Mouse (Mus musculus) splenic B cell, adult 2 months (primary cell): ENCODE measurements around the gene Ttll8.

ENCODE experiments used
- DNase-seq: peaks from one replicate; pipeline ENCODE4 v3.0.0-alpha.2; 2011; ENCODE audit warnings: low read depth, low spot score
- H3K27me3 ChIP-seq: 2 replicates; pipeline ENCODE4 v1.6.1; 2012; ENCODE audit warnings: mild to moderate bottlenecking, low read length, moderate library complexity, mixed read lengths; ENCODE audit not compliant: control insufficient read depth, poor library complexity, insufficient read depth, severe bottlenecking
- H3K36me3 ChIP-seq: 2 replicates; pipeline ENCODE4 v1.6.1; 2012; ENCODE audit warnings: mild to moderate bottlenecking, low read length, moderate library complexity, mixed read lengths; ENCODE audit not compliant: control insufficient read depth, poor library complexity, insufficient read depth, severe bottlenecking

Gene Ttll8

DNA sequence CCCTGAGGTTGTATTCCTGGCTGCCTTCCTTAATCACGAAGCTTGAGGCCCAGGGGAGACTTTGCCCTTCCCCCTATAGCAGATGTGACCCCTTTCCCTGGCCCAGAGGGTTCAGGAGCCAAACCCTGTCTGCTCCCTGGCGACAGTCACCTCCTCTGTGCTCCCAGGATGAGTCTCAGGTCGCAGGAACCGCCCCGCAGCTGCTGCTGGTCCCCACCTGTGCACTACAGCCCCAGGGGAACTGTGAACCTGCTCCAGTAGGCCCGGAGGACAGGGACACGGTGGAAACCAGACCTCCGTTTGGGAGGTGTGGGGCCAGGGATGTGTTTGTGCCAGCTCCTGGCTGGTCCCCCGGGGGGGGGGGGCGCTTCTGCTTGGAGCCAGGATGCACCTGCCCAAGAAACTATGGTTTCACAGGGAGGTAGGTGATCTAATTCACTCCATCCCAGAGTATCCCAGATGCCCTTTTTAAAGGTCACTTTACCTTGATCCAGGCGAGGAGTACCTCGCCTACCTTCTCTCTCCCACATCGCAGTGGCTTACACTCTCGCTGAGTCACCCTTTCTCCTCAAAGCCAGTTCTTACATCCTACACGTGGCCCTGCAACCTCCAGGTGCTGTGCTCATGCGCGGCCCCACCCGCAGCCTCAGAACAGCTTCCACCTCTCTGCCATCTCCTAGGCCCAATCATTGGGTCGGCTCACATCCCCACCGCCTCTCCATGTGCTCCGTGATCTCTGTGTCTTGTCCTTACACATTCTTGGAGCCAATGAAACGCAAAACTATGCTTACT is 72.8 kb downstream of the Ttll8 start:
- no peaks in the 10 kb centered on the region for H3K36me3 ChIP-seq
- DNase-seq = no peak
- no peaks in the 10 kb centered on the region for H3K27me3 ChIP-seq

DNA sequence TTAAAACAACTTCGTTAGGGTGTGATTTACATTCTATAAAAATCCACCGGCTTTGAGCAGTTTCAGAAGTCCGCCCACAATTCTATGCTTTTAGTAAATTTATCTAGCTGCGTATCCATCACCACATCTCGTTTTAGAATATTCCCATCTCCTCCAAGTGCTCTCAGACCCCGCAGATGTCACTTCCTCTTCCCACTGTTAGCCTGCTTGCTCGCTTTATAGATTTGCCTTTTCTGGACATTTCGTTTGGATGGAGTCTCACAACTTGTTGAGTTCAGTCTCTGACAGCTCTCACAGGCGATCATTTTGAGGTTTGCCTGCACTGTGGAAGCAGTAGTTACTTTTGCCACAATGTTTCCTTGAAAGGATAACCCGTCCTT is 77.2 kb downstream of the Ttll8 start:
- H3K36me3 ChIP-seq = no peaks in the 10 kb centered on the region
- H3K27me3 ChIP-seq = no peaks in the 10 kb centered on the region
- no peak for DNase-seq

DNA sequence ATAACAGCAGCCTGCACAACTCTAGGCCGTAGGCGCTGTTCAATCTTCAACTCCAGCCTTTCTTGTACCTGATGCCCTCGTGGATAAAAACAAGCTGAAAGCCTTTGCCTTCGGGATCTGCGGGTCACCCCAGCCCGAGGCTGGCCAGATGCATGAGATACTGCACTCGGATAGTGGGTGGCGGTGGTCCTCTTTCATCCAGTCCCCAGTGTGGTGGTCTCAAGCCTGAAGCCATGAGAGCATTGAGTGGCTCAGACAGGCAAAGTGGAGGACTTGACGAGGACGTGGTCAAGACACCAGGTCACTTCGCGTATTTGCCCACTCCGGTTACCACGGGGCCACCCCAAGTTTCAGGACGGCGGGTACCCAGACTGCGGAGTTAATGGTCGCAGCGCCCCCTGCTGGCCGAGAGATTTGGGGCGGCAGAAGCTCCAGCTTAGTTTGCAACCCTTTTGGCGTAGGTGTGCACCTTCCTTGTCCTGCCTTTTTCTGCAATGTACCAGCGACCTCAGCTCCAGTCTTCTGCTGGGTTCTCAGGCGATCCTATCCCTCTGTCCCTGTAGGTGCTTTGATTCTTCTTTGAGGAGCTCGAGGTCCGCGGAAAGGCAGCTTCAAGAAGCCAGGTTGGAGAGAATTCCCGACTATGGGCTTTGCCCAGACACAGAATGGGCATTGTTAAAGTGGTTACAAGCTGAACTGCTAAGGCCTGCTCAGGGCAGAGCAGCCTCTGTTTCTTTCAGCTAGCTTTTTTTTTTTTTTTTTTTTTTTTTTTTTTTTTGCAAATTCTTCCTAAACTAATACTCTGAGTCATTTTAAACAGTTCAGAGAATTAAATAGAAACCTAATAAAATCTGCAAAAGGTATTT is 77.8 kb downstream of the Ttll8 start:
- Histone ChIP-seq H3K27me3 (no peaks in the 10 kb centered on the region), H3K36me3 (no peaks in the 10 kb centered on the region)
- peak; percentile 88 for DNase-seq

DNA sequence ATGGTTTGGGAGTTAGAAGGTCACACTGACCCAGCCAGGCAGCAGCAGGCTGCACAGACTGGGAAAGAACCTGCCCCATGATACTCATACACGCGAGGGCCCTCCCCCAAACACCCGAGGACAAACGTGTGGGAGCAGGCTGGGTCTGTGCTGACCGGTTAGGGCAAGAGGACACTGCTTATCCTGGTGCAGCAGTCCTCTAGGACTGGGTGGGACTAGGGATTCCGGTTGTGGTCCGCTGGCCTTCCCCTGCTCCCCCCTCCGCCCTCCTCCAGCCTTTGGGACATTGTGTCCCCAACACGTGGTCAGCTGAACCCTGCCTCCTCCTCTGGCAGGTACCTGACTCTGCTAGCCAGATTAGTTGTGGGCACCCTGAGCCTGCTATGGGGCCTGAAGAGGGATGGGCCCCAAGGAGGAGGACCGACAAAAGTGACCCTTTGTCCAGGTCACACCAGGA is 78.6 kb downstream of the Ttll8 start:
- Histone ChIP-seq H3K36me3 (no peaks in the 10 kb centered on the region), H3K27me3 (no peaks in the 10 kb centered on the region)
- DNase-seq = no peak

DNA sequence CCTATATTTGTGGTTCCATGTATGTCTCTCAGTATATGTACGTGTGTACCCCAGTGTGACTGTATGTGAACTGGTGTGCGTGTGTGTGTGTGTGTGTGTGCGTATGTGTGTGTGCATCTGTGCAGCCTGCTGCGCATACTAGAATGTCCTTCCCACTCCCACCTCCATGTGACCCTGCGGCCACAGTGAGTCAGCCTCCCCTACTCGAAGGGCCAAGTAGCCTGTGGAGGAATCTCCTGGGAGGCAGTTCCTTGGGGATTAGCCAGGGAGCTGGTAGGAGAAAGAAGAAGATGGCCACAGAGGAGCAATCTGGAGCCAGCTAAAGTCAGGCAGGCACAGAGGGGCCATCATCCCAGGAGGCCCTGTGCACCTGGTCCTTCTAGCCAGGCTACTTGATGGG is 79.7 kb downstream of the Ttll8 start:
- no peak for DNase-seq
- H3K27me3 ChIP-seq = no peaks in the 10 kb centered on the region

DNA sequence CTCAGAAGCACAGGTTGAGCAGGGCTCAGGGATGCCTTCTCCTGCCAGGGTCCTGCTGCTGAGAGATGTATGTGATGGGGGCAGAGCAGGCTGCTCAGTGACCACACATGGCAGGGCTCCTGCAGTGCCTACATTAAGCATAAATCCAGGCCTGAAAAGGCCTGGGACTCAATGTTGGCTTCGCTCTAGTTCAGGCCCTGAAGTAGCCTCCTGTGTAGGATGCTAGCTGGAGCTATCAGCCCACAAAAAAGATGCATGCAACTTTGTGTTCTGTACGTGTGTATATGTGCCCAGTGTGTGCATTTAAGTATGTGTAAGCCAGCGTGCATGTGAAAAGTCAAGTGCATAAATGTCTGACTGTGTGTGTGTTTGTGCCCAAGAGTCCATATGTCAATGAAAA is 80.2 kb downstream of the Ttll8 start:
- DNase-seq = no peak
- Histone ChIP-seq H3K27me3 (no peaks in the 10 kb centered on the region), H3K36me3 (no peaks in the 10 kb centered on the region)

More for the DNA sequence above, 79.7 kb downstream of the Ttll8 start:
- H3K36me3 ChIP-seq = no peaks in the 10 kb centered on the region

DNA sequence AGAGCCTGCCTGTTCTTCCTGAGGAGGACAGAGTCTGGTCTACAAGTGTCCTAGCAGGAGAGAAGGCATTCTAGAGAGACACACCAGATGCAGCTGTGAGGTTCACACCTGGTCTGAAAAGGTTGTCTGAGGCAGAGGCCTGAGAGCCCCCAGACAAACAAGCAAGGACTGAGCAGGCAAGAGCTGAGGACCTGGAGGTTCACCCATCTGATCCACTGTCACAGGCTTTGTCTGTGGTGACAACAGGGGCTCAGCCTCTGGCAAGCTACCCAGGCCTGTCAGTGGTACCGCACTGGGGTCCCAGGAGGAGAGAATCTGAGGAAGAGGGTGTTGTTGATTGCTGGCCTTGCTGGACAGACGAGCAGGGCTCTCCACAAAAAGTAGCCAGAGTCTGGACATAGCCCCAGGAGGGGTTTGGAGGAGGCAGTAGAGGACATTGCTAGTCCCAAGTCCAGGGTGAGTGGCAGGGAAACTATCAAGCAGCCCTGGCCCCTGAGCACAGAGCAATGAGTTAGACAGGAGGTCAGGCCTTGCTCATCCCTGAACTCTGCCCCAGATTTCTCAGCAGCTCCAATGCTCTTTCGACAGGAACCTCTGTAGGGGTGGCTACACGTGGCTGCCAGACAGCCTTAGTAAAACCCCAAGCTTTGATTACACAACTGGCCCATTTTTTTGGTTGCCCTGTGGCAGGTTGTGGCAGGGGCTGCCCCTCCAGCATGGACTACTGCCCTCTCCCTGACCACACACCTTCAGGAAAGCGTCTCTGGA is 83.6 kb downstream of the Ttll8 start:
- Histone ChIP-seq H3K36me3 (no peaks in the 10 kb centered on the region), H3K27me3 (no peaks in the 10 kb centered on the region)
- no peak for DNase-seq

DNA sequence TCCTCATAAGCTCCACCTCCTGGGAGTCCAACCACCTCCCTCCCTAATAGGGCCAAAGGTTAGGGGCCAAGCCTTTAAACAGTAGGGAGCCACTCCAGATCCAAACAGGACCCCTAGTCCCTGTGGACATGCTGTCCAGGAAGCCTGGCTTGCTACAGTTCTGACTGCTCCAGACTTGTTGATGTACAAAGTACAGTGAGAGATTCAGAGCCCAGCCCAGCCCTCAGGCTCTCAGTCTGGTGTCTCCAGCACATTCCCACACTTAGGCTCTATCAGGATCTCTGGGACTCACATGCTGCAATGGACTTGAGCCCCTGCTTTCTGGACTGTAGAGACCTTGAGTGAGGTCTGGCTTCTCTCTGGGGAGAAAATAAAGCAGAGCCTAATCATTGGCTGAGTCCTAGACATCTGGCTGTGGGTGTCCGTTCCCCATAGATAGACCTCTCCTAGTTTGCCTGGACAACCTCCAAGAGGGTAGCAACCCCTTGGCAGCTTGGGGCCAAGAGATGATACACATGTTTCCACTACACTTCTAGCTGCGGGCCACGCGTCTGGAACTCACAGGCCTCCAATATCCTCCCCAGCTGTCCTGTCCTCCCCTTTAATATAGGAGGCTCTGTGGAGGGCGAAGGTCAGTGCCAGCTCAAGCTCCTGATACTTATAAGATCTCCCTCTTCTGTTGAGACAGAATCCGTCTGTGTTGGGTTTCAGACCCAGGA is 86.0 kb downstream of the Ttll8 start:
- Histone ChIP-seq H3K36me3 (no peaks in the 10 kb centered on the region; the same call in 1 of the 2 replicates), H3K27me3 (no peaks in the 10 kb centered on the region)
- DNase-seq = no peak

DNA sequence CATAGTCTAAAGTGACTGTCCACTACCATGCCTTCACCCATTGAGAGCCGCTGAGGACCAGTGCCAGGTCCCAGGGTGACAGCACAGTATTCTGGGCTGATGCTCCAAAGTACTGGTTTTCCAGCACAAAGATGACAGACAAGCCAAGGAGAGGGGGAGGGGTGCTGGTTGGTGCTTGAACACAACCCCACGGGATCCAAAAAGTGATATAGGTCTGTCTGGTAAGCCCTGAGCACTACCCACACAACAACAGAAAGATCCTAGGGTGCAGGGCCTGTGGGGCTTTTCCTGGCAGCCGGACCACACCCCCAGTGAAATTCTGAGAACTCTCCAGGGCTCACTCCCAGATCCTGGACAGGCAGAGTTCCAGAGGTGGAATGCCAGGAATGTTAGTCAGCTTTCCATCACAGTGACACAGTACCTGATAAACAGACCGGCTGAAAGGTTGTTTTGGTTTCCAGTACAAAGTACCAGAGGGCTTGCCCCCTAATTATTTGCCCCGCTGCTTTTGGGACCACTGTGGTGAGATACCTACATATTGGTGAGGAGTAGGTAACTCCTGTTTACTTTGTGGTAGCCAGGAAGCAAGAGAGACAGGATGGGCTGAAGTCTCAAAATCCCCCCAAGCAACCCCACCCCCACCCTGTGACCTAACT is 86.7 kb downstream of the Ttll8 start:
- H3K27me3 ChIP-seq = no peaks in the 10 kb centered on the region
- no peaks in the 10 kb centered on the region; the same call in 1 of the 2 replicates for H3K36me3 ChIP-seq
- peak; percentile 69 for DNase-seq

DNA sequence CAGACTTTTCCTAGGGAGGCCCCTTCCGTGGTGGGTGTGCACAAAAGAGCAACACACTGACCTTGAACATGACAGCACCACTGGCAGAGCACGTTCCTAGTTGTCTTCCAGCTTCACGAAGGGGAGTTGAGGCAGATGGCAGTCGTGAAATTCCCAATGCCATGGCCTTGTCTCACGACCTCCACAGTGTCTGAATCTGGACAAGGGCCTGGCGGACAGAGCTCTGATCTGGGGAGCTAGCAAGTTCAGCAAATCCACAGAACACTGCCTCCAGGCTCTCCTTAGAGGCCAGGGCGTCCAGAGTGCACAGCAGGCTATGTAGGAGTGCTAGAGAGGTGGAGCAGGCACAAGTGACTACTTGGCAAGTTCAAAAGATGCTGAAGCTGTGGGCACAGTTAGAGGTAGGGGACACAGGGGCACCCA is 87.3 kb downstream of the Ttll8 start:
- DNase-seq = no peak
- Histone ChIP-seq H3K27me3 (no peaks in the 10 kb centered on the region), H3K36me3 (no peaks in the 10 kb centered on the region; the same call in 1 of the 2 replicates)

DNA sequence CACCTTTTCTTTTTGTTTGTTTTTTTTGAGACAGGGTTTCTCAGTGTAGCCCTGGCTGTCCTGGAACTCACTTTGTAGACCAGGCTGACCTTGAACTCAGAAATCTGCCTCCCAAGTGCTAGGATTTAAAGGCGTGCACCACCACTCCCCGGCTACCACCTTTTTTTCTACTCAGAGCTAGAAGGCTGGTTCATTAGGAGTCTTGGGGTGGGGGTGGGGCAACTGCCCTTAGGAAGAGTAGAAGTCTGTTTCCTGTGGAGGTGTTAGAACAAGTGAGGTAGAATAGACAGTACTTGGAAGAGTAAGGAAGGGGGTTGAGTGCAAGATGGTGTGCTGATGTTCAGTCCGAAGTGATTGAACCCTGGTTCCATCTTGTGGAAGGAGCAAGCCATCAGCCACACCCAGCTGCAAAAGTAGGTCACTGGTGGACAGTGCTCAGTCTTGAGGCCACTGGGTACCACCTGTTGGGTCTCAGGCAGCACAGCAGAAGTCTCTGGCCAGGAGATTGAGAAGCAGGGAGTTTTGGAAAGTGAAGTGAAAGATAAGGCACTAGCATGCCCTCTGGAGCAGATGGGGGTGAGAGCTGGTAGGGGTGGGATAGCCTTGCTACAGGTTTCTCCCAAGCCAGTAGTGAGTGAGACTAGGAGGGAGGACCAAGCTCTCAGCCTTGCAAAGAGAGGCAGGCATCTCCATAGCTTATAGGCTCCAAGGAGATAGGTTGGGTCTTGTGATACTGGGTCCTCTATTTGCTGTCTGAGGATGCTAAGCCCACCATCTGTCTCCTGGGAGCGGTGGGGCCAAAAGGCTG is 88.1 kb downstream of the Ttll8 start:
- no peak for DNase-seq
- H3K27me3 ChIP-seq = no peaks in the 10 kb centered on the region
- no peaks in the 10 kb centered on the region; the same call in 1 of the 2 replicates for H3K36me3 ChIP-seq

DNA sequence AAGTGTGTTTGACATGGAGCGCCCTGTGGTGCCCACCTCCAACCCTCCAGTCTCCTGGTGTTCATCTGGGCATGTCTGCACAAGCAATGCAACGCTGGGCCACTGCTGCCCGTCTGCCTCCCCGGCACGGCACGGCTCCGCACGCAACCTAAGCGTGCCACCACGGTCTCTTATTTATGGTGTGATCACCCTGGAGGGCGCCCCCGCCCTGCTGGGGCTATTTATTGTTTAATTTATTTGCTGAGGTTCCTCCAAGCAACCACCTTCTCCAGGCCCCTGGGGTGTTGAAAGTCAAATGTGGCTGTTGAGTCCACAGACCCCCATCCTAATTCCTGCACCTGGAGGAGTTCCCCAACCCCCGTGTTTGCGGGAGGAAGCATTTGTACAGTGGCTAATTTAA is 89.2 kb downstream of the Ttll8 start:
- Histone ChIP-seq H3K36me3 (no peaks in the 10 kb centered on the region; the same call in 1 of the 2 replicates), H3K27me3 (no peaks in the 10 kb centered on the region)
- no peak for DNase-seq
